Mouse (Mus musculus) yolk sac, embryonic 10.5 days (tissue): ENCODE measurements around the gene Mob3b.

Experiments used
- DNase-seq: peaks from one replicate; pipeline ENCODE4 v3.0.0-alpha.2; 2017; ENCODE audit warnings: low spot score

Gene Mob3b

GRCm38 (mm10) chr4:35113516-35114248, 43.6 kb downstream of the Mob3b start:
- peak; percentile 61 for DNase-seq

GRCm38 (mm10) chr4:35112452-35112851, 44.8 kb downstream of the Mob3b start:
- no peak for DNase-seq

- no peak for DNase-seq
Observed at GRCm38 (mm10) chr4:35105115-35105773, 52.0 kb downstream of the Mob3b start.

GRCm38 (mm10) chr4:35101201-35101600, 56.1 kb downstream of the Mob3b start:
- no peak for DNase-seq

- peak; percentile 83 for DNase-seq
Observed at GRCm38 (mm10) chr4:35099865-35100780, 57.2 kb downstream of the Mob3b start.

- peak; percentile 40 for DNase-seq
Observed at GRCm38 (mm10) chr4:35099210-35099864, 57.9 kb downstream of the Mob3b start.

- DNase-seq: peak; percentile 71
Observed at GRCm38 (mm10) chr4:35098552-35098951, 58.7 kb downstream of the Mob3b start.

- DNase-seq: peak; percentile 91
Observed at GRCm38 (mm10) chr4:35096226-35097175, 60.8 kb downstream of the Mob3b start.

- DNase-seq: peak; percentile 42
Observed at GRCm38 (mm10) chr4:35092457-35092856, 64.8 kb downstream of the Mob3b start.

- DNase-seq: peak; percentile 26
Observed at GRCm38 (mm10) chr4:35091157-35091784, 66.0 kb downstream of the Mob3b start.

- DNase-seq: no peak
Observed at GRCm38 (mm10) chr4:35089321-35090316, 67.7 kb downstream of the Mob3b start.

GRCm38 (mm10) chr4:35086067-35086700, 71.1 kb downstream of the Mob3b start:
- no peak for DNase-seq

GRCm38 (mm10) chr4:35084060-35084459, 73.2 kb downstream of the Mob3b start:
- DNase-seq: no peak

GRCm38 (mm10) chr4:35082476-35083114, 74.7 kb downstream of the Mob3b start:
- no peak for DNase-seq

- no peak for DNase-seq
Observed at GRCm38 (mm10) chr4:35080285-35080684, 77.0 kb downstream of the Mob3b start.

GRCm38 (mm10) chr4:35068739-35069138, 88.5 kb downstream of the Mob3b start:
- no peak for DNase-seq

GRCm38 (mm10) chr4:35066163-35066562, 91.1 kb downstream of the Mob3b start:
- peak; percentile 41 for DNase-seq
